Mouse (Mus musculus) testis, adult 2 months (tissue): ENCODE results near the gene Fbxl16.

Experiments used
- CTCF ChIP-seq: fragments of 200-500 bp; IDR thresholded peaks from 2 replicates; pipeline ENCODE4 v1.5.1; 2012; ENCODE audit warnings: low read depth, mild to moderate bottlenecking, inconsistent platforms, low read length, moderate library complexity; ENCODE audit not compliant: control insufficient read depth, insufficient read depth, insufficient replicate concordance
- POLR2A ChIP-seq: fragments of 200-500 bp; IDR thresholded peaks from 2 replicates; pipeline ENCODE4 v1.6.1; 2012; ENCODE audit warnings: low read depth, mild to moderate bottlenecking, inconsistent platforms, low read length, moderate library complexity; ENCODE audit not compliant: control insufficient read depth

- TF ChIP-seq CTCF (no peak), POLR2A (no peak)
These were observed 16.3 kb upstream of the Fbxl16 start, which contains the start of gene Fam173a for GRCm38 (mm10) chr17:25792615-25793014.
